Mouse (Mus musculus): ENCODE results near the gene Ptbp1. TPM values are rescaled to one million over a fixed set of nuclear protein-coding genes. Genes with fewer than 3 reads are reported as not detected.

The Ptbp1 gene
- polyA plus RNA-seq, 1 experiment from 2014 or later, result 366 TPM

- Histone ChIP-seq H3K27me3 (ENCODE audit: insufficient read depth, low read length) (no peaks in the 10 kb centered on the region), H3K36me3 (ENCODE audit: insufficient read depth) (peaks cover 53% of the 10 kb centered on the region), H3K4me2 (no peak overlapping the region), H3K4me3 (ENCODE audit: low read depth, low read length) (no peak overlapping the region), H3K9ac (no peak overlapping the region), H3K27ac (ENCODE audit: low read depth) (no peak overlapping the region), H3K4me1 (ENCODE audit: insufficient read depth) (no peaks in the 10 kb centered on the region), H3K9me3 (ENCODE audit: low read depth, low read length) (no peaks in the 10 kb centered on the region)
- TF ChIP-seq CTCF (IDR thresholded peaks at IDR 0.05; ENCODE audit: low read depth), result no peak
- no peak for ATAC-seq (ENCODE audit: insufficient read depth)
- DNase-seq, result no peak
- WGBS, result 66% methylated on average over 11 of the region's 11 CpGs
These were observed 12.4 kb downstream of the Ptbp1 start for GRCm38 (mm10) chr10:79866601-79867000.

GRCm38 (mm10) chr10:79871845-79872244 lies 17.6 kb downstream of the Ptbp1 start:
- Histone ChIP-seq H3K27me3 (ENCODE audit: insufficient read depth, low read length) (no peaks in the 10 kb centered on the region), H3K9ac (no peak overlapping the region), H3K4me3 (ENCODE audit: low read depth, low read length) (no peak overlapping the region), H3K27ac (ENCODE audit: low read depth) (no peak overlapping the region), H3K4me2 (no peak overlapping the region), H3K9me3 (ENCODE audit: low read depth, low read length) (no peaks in the 10 kb centered on the region), H3K4me1 (ENCODE audit: insufficient read depth) (no peaks in the 10 kb centered on the region; the same call in 1 of the 2 replicates), H3K36me3 (ENCODE audit: insufficient read depth) (0 out of 2 replicates have a peak, but pooled peaks cover under 1% of the 10 kb centered on the region)
- WGBS, result 87% methylated on average over 8 of the region's 8 CpGs
- DNase-seq, result no peak
- TF ChIP-seq CTCF (IDR thresholded peaks at IDR 0.05; ENCODE audit: low read depth), result no peak
- ATAC-seq (ENCODE audit: insufficient read depth), result no peak

- TF ChIP-seq CTCF (IDR thresholded peaks at IDR 0.05; ENCODE audit: low read depth), result no peak
- Histone ChIP-seq H3K4me3 (ENCODE audit: low read depth, low read length) (peak overlapping the region; percentile 72; the same call in 1 of the 2 replicates), H3K27ac (ENCODE audit: low read depth) (no peak overlapping the region), H3K4me1 (ENCODE audit: insufficient read depth) (no peaks in the 10 kb centered on the region; the same call in 1 of the 2 replicates), H3K9ac (peak overlapping the region; percentile 79; the same call in 1 of the 2 replicates), H3K4me2 (peak overlapping the region; percentile 97), H3K9me3 (ENCODE audit: low read depth, low read length) (no peaks in the 10 kb centered on the region), H3K27me3 (ENCODE audit: insufficient read depth, low read length) (no peaks in the 10 kb centered on the region), H3K36me3 (ENCODE audit: insufficient read depth) (no peaks in the 10 kb centered on the region)
- DNase-seq, result no peak
- no peak for ATAC-seq (ENCODE audit: insufficient read depth)
- WGBS, result 46% methylated on average over 3 of the region's 3 CpGs
These were observed 18.6 kb downstream of the Ptbp1 start for GRCm38 (mm10) chr10:79872862-79873261.

- Histone ChIP-seq H3K9ac (peak overlapping the region; percentile 79), H3K4me3 (ENCODE audit: low read depth, low read length) (peak overlapping the region; percentile 72), H3K4me2 (peak overlapping the region; percentile 97), H3K4me1 (ENCODE audit: insufficient read depth) (no peaks in the 10 kb centered on the region; the same call in 1 of the 2 replicates), H3K27me3 (ENCODE audit: insufficient read depth, low read length) (no peaks in the 10 kb centered on the region), H3K36me3 (ENCODE audit: insufficient read depth) (no peaks in the 10 kb centered on the region), H3K27ac (ENCODE audit: low read depth) (no peak overlapping the region; the same call in 1 of the 2 replicates), H3K9me3 (ENCODE audit: low read depth, low read length) (no peaks in the 10 kb centered on the region)
- DNase-seq (no peak), ATAC-seq (ENCODE audit: insufficient read depth) (no peak)
- WGBS, result 7% methylated on average over 6 of the region's 6 CpGs
- no peak for TF ChIP-seq CTCF (IDR thresholded peaks at IDR 0.05; ENCODE audit: low read depth)
These were observed 19.1 kb downstream of the Ptbp1 start for GRCm38 (mm10) chr10:79873313-79873712.

- peak; percentile 36 for DNase-seq
These were observed 19.6 kb downstream of the Ptbp1 start for GRCm38 (mm10) chr10:79873715-79874289.

GRCm38 (mm10) chr10:79874290-79874862 lies 20.1 kb downstream of the Ptbp1 start, which contains the start of the genes Prtn3 and Plppr3:
Gene Prtn3, plus strand, starts transcription at chr10:79874476.
Gene Plppr3, minus strand, starts transcription at chr10:79874634.
- WGBS, result 1% methylated on average over 53 of the region's 57 CpGs
- peak within 1 kb of the TSS; percentile 37; the same call in 1 of the 2 replicates for H3K27ac ChIP-seq (ENCODE audit: low read depth)
- DNase-seq, result peak; percentile 74

More at GRCm38 (mm10) chr10:79873715-79874289, 19.6 kb downstream of the Ptbp1 start:
- peak overlapping the region; percentile 72 for H3K4me3 ChIP-seq (ENCODE audit: low read depth, low read length)
- H3K4me1 ChIP-seq (ENCODE audit: insufficient read depth), result no peaks in the 10 kb centered on the region; the same call in 1 of the 2 replicates
- no peak; the same call in 1 of the 2 replicates for ATAC-seq (ENCODE audit: insufficient read depth)
- H3K36me3 ChIP-seq (ENCODE audit: insufficient read depth), result no peaks in the 10 kb centered on the region
- H3K27ac ChIP-seq (ENCODE audit: low read depth), result peak overlapping the region; percentile 37; the same call in 1 of the 2 replicates
- H3K9ac ChIP-seq, result peak overlapping the region; percentile 79
- no peaks in the 10 kb centered on the region for H3K9me3 ChIP-seq (ENCODE audit: low read depth, low read length)
- no peak for TF ChIP-seq CTCF (IDR thresholded peaks at IDR 0.05; ENCODE audit: low read depth)
- H3K27me3 ChIP-seq (ENCODE audit: insufficient read depth, low read length), result no peaks in the 10 kb centered on the region
- H3K4me2 ChIP-seq, result peak overlapping the region; percentile 97
- WGBS, result 1% methylated on average over 26 of the region's 26 CpGs

GRCm38 (mm10) chr10:79877174-79877573 lies 22.9 kb downstream of the Ptbp1 start:
- Histone ChIP-seq H3K9ac (no peak overlapping the region), H3K27me3 (ENCODE audit: insufficient read depth, low read length) (no peaks in the 10 kb centered on the region), H3K9me3 (ENCODE audit: low read depth, low read length) (no peaks in the 10 kb centered on the region), H3K4me3 (ENCODE audit: low read depth, low read length) (no peak overlapping the region), H3K4me2 (no peak overlapping the region), H3K4me1 (ENCODE audit: insufficient read depth) (peaks cover 4% of the 10 kb centered on the region), H3K36me3 (ENCODE audit: insufficient read depth) (no peaks in the 10 kb centered on the region), H3K27ac (ENCODE audit: low read depth) (no peak overlapping the region)
- ATAC-seq (ENCODE audit: insufficient read depth), result no peak
- no peak for DNase-seq
- no peak for TF ChIP-seq CTCF (IDR thresholded peaks at IDR 0.05; ENCODE audit: low read depth)
- 23% methylated on average over 1 of the region's 1 CpGs for WGBS

More at GRCm38 (mm10) chr10:79874290-79874862, 20.1 kb downstream of the Ptbp1 start, which contains the start of the genes Prtn3 and Plppr3:
- no peaks in the 10 kb centered on the region for H3K36me3 ChIP-seq (ENCODE audit: insufficient read depth)
- H3K9me3 ChIP-seq (ENCODE audit: low read depth, low read length), result no peaks in the 10 kb centered on the region
- H3K9ac ChIP-seq, result peak within 1 kb of the TSS; percentile 79
- peak within 1 kb of the TSS; percentile 97 for H3K4me2 ChIP-seq
- peak; percentile 88 for ATAC-seq (ENCODE audit: insufficient read depth)
- no peaks in the 10 kb centered on the region; the same call in 1 of the 2 replicates for H3K4me1 ChIP-seq (ENCODE audit: insufficient read depth)
- no peak for TF ChIP-seq CTCF (IDR thresholded peaks at IDR 0.05; ENCODE audit: low read depth)
- no peaks in the 10 kb centered on the region for H3K27me3 ChIP-seq (ENCODE audit: insufficient read depth, low read length)
- peak within 1 kb of the TSS; percentile 72 for H3K4me3 ChIP-seq (ENCODE audit: low read depth, low read length)
